Mouse (Mus musculus) gastrocnemius, adult 18-20 months (tissue): ENCODE measurements around the gene Fam110a. TPM values are rescaled to one million over a fixed set of nuclear protein-coding genes. Genes with fewer than 3 reads are reported as not detected.
"Not testable (repeated sequence)": the region's sequence is repeated elsewhere in the genome, so short reads cannot be mapped to it uniquely, and the experiment has no call there.

ENCODE experiments used
- DNase-seq: peaks from one replicate; pipeline ENCODE4 v3.0.0; 2021; ENCODE audit warnings: low spot score
- total RNA-seq, 2 experiments: library from RNA; stranded (reverse); gene quantifications; 2 replicates each; pipeline ENCODE4 v1.2.3; 2021

The Fam110a gene
- total RNA-seq, 2 experiments from 2014 or later = 1.8 to 2.1 TPM

GRCm38 (mm10) chr2:151997776-151998504 lies 17.9 kb upstream of the Fam110a start:
- no peak for DNase-seq

GRCm38 (mm10) chr2:151997190-151997575 lies 17.2 kb upstream of the Fam110a start:
- DNase-seq = not testable (repeated sequence)

- DNase-seq = peak; percentile 84
These were observed 16.5 kb upstream of the Fam110a start, which contains the start of gene Slc52a3 for GRCm38 (mm10) chr2:151996229-151997189. TSS of gene Slc52a3 (plus strand) at chr2:151996511.

GRCm38 (mm10) chr2:151994350-151995122 lies 14.5 kb upstream of the Fam110a start:
- peak; percentile 83 for DNase-seq

GRCm38 (mm10) chr2:151991446-151991845 lies 11.4 kb upstream of the Fam110a start:
- no peak for DNase-seq

GRCm38 (mm10) chr2:151990985-151991394 lies 11.0 kb upstream of the Fam110a start:
- DNase-seq = no peak

GRCm38 (mm10) chr2:151988978-151989377 lies 9.0 kb upstream of the Fam110a start:
- no peak for DNase-seq

- DNase-seq = no peak
These were observed 6.9 kb upstream of the Fam110a start for GRCm38 (mm10) chr2:151986958-151987357.

- no peak for DNase-seq
These were observed 5.6 kb upstream of the Fam110a start for GRCm38 (mm10) chr2:151985426-151986172.

GRCm38 (mm10) chr2:151984019-151984418 lies 4.0 kb upstream of the Fam110a start:
- no peak for DNase-seq

- DNase-seq = no peak
These were observed 2.5 kb upstream of the Fam110a start for GRCm38 (mm10) chr2:151982476-151982875.

GRCm38 (mm10) chr2:151981268-151981667 lies 1.2 kb upstream of the Fam110a start:
- no peak for DNase-seq

- DNase-seq = no peak
These were observed 305 bp upstream of the Fam110a start for GRCm38 (mm10) chr2:151980355-151980693.

- no peak for DNase-seq
These were observed 1.5 kb downstream of the Fam110a start for GRCm38 (mm10) chr2:151978494-151978893.

GRCm38 (mm10) chr2:151977689-151978440 lies 2.2 kb downstream of the Fam110a start:
- peak; percentile 86 for DNase-seq

- no peak for DNase-seq
These were observed 4.0 kb downstream of the Fam110a start for GRCm38 (mm10) chr2:151976067-151976466.

GRCm38 (mm10) chr2:151975295-151975694 lies 4.7 kb downstream of the Fam110a start:
- no peak for DNase-seq

- DNase-seq = no peak
These were observed 6.1 kb downstream of the Fam110a start for GRCm38 (mm10) chr2:151973595-151974562.
